Mouse (Mus musculus) CH12.LX (cell line): Measurements from ENCODE around the gene Snx8.

Experiments used
- CTCF ChIP-seq, 2 experiments: IDR thresholded peaks in 1 of 2; conservative IDR thresholded peaks in 1 of 2; 2 replicates each; pipeline ENCODE4 v1.5.1; 2011 to 2012; ENCODE audit warnings: low read depth in 2 of 2, low read length in 2 of 2, improper control_type of control experiment in 1 of 2, inconsistent platforms in 1 of 2, mild to moderate bottlenecking in 1 of 2, moderate library complexity in 1 of 2
- USF2 ChIP-seq: conservative IDR thresholded peaks from 2 replicates; pipeline ENCODE4 v1.6.1; 2011; ENCODE audit warnings: low read depth, low read length, improper control_type of control experiment
- ZNF384 ChIP-seq: IDR thresholded peaks from 2 replicates; pipeline ENCODE4 v1.6.1; 2012; ENCODE audit warnings: low read depth, low read length, improper control_type of control experiment, inconsistent platforms

- TF ChIP-seq ZNF384 (no peak), CTCF (conservative IDR thresholded peaks at IDR 0.05 in 1 of 2, IDR thresholded peaks at IDR 0.05 in 1 of 2; ENCODE audit: low read depth in 2 of 2, low read length in 2 of 2) (peak in 1 of 2 experiments; percentile 29; a peak in 1 of 4 replicates), USF2 (no peak)
Observed at GRCm38 (mm10) chr5:140342880-140343279, 46.2 kb downstream of the Snx8 start.
